Mouse (Mus musculus) adrenal gland, adult 2 months (tissue): ENCODE results near the gene Zfhx3. TPM values are rescaled to one million over a fixed set of nuclear protein-coding genes. Genes with fewer than 3 reads are reported as not detected.

ENCODE experiments used
- DNase-seq: peaks from one replicate; pipeline ENCODE4 v3.0.0; 2021
- polyA plus RNA-seq: library from polyadenylated mRNA; depleted of rRNA; stranded (reverse); fragments of >200 nt; gene quantifications from 2 replicates; pipeline ENCODE4 v1.2.3, GENCODE M21; 2012
- total RNA-seq, 2 experiments: library from RNA; stranded (reverse); gene quantifications; 2 replicates each; pipeline ENCODE4 v1.2.3; 2021

Gene Zfhx3
- total and polyA plus RNA-seq, 3 experiments, result 12.9 to 45.1 (median 34.3) TPM

- no peak for DNase-seq
These were observed 652.1 kb downstream of the Zfhx3 start for GRCm38 (mm10) chr8:108594361-108595060.

GRCm38 (mm10) chr8:108595061-108595419 lies 652.6 kb downstream of the Zfhx3 start:
- no peak for DNase-seq

GRCm38 (mm10) chr8:108595721-108596495 lies 653.5 kb downstream of the Zfhx3 start:
- no peak for DNase-seq

GRCm38 (mm10) chr8:108599003-108599402 lies 656.6 kb downstream of the Zfhx3 start:
- DNase-seq, result no peak

DNA sequence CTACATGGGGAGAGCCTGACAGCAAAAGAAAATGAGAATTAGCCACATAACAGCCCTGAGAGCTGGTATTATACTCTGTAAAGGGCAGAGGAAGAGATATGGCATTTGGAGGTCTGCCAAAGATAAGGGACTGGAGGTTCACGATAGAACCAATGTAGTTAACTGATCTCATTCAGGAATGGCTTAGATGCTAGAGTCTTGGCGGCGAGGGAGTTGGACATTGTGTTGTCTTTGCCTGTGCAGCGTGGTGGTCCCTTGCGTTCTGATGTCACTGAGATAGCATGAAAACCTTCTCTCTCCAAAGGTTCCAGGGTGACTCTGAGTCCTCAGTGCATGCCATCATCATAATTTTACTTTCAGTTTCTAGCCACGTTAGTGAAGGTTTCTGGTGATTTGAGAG lies 657.1 kb downstream of the Zfhx3 start:
- DNase-seq, result peak; percentile 70

- DNase-seq, result no peak
These were observed 666.2 kb downstream of the Zfhx3 start for GRCm38 (mm10) chr8:108608678-108609077.

DNA sequence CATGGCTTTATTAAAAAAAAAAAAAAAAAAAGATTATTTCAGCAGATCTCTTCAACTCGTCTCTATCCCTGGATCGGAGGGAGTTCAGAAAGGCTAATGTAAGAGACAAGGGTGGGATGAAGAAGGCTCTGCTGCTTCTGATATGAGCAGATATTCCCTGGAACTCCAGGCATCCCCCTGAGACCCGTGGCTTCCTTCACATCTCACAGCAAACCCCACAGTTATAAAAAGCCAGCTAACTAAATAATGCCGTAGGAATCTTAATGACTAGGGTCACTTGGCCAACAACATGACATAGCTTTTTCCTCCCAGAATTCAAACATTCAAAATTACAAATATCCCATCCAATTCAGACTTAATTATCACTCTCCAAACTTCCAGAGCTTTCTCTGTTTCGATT lies 666.7 kb downstream of the Zfhx3 start:
- DNase-seq, result no peak

DNA sequence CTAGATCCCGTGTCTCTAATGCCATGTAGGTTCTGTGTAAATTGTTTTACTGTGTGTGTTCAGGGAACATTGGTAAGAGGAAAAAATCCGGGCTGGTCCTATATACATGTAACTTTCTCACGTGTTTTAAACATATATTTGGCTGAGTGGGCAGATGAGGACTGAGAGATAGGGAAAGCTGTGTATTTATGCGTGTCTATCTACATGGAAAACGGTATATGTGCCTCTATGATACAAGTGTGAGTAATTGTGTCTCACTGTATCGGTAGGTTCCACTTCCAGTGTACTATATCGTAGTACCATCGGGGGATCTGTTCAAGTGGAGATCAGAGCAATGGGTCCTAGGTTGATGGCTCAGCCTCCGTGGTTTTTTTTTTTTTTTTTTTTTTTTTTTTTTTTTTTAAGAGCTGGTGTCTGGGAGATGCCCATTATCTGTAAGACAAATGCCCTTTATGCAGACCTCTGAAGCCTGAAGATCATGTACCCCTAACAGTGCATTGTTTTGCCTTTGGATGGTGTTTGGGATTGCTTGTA lies 668.8 kb downstream of the Zfhx3 start:
- no peak for DNase-seq

- peak; percentile 24 for DNase-seq
These were observed 669.5 kb downstream of the Zfhx3 start for GRCm38 (mm10) chr8:108611792-108612413.

GRCm38 (mm10) chr8:108612815-108613214 lies 670.4 kb downstream of the Zfhx3 start:
- DNase-seq, result peak; percentile 33

GRCm38 (mm10) chr8:108613280-108613679 lies 670.8 kb downstream of the Zfhx3 start:
- no peak for DNase-seq

DNA sequence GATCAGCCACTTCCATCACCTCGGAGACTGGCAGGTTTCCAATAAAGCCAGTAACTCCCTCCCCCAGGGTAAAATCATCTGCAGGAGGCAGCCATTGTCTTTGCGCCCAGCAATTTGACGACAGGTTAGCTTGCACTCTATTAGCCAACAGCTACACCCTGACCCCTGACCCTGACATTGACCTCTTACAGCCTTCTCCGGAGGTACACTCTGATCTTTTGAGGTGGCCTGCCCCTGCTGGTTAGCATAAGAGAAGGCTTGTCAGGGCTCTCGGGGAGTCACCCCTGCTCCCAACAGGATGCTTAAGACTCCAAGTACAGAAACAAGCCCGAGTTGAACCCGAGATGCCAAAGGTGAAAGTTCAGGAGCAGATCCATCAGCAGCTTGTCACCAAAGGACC lies 678.9 kb downstream of the Zfhx3 start:
- no peak for DNase-seq

GRCm38 (mm10) chr8:108623660-108624059 lies 681.2 kb downstream of the Zfhx3 start:
- DNase-seq, result peak; percentile 41

- DNase-seq, result peak; percentile 77
These were observed 683.2 kb downstream of the Zfhx3 start for GRCm38 (mm10) chr8:108625571-108626120.

- DNase-seq, result no peak
These were observed 688.6 kb downstream of the Zfhx3 start for GRCm38 (mm10) chr8:108631069-108631468.

- no peak for DNase-seq
These were observed 691.8 kb downstream of the Zfhx3 start for GRCm38 (mm10) chr8:108634282-108634681.

DNA sequence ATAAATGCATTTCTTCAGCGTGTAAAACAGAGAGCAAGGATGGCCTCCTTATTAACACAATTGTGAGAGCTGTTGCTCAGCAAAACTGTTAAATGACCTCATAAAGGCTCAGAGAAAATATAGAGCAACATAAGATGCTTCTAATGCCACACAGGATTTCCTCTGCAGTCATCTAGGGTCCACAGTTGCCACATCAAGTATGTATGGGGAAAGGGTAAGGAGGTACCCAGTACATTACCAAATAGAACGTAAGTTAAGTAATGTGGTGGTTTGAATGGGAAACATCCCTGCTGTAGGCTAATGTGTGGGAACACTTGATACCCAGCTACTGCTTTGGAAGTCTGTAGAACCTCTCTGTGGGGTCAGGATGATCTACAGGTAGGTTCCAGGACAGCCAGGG lies 695.4 kb downstream of the Zfhx3 start:
- no peak for DNase-seq

DNA sequence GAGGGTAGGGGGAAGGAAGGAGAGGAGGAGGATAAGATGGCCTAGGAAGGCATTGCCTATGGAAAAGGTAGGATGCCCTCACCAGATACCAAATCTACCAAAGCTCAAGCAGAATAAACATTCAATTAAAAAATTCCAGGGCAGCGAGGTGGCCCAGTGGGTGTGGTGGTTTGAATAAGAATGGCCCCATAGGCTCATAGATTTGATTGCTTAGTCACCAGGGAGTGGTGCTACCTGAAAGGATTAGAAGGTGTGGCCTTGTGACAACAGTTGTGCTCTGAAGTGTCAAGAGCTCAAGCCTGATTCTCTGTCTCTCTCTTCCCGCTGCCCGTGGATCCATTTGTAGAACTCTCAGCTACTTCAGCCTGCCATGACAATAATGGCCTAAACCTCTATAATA lies 703.2 kb downstream of the Zfhx3 start:
- DNase-seq, result no peak

GRCm38 (mm10) chr8:108647556-108647955 lies 705.1 kb downstream of the Zfhx3 start:
- peak; percentile 73 for DNase-seq

DNA sequence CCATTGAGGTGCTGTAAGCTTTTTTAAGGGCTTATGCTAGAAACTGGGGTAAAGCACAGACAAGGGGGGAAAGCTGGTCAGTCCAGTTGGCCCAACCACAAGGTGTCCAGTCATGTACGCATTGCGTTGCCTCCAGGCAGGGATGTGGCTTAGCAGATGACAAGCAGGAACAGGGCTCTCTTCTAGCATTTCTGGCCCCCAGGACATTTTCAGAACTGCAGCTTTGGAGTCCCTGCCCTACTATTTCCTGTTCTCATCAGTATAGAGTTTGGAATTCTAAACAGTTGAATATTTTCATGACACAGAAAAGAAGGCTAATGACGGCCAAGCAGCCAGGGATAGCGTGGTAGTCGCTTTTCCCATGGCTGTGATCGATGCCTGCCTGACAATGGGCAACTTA lies 706.5 kb downstream of the Zfhx3 start:
- no peak for DNase-seq

GRCm38 (mm10) chr8:108650837-108651236 lies 708.4 kb downstream of the Zfhx3 start:
- DNase-seq, result peak; percentile 71

GRCm38 (mm10) chr8:108661486-108662093 lies 719.1 kb downstream of the Zfhx3 start:
- no peak for DNase-seq
